Mouse (Mus musculus) midbrain, embryonic 11.5 days (tissue): ENCODE data around the gene Ust. TPM values are rescaled to one million over a fixed set of nuclear protein-coding genes. Genes with fewer than 3 reads are reported as not detected.

Experiments
- ATAC-seq: fragments of 200-750 bp; cut with Nextera tagmentation; 2 replicates; pipeline ENCODE4 v1.8.0; 2017; ENCODE audit warnings: moderate TSS enrichment, moderate library complexity; ENCODE audit not compliant: low FRiP score
- DNase-seq: peaks from one replicate; pipeline ENCODE4 v3.0.0; 2015; ENCODE audit warnings: low spot score; ENCODE audit errors: missing footprints
- H3K27ac ChIP-seq: fragments of 300-500 bp; sonication (generic); 2 replicates; pipeline ENCODE4 v1.5.1; 2014; ENCODE audit warnings: low read depth, low read length
- H3K27me3 ChIP-seq: fragments of 300-500 bp; sonication (generic); 2 replicates; pipeline ENCODE4 v1.6.1; 2014; ENCODE audit warnings: mild to moderate bottlenecking, low read length, moderate library complexity, mixed read lengths; ENCODE audit not compliant: control insufficient read depth, insufficient read depth
- H3K36me3 ChIP-seq: fragments of 300-500 bp; sonication (generic); 2 replicates; pipeline ENCODE4 v1.6.1; 2014; ENCODE audit warnings: mild to moderate bottlenecking, low read length, moderate library complexity, mixed read lengths; ENCODE audit not compliant: control insufficient read depth, insufficient read depth
- H3K4me1 ChIP-seq: fragments of 300-500 bp; sonication (generic); 2 replicates; pipeline ENCODE4 v1.6.1; 2014; ENCODE audit warnings: low read length; ENCODE audit not compliant: control insufficient read depth, insufficient read depth
- H3K4me2 ChIP-seq: fragments of 300-500 bp; sonication (generic); 2 replicates; pipeline ENCODE4 v1.6.1; 2014; ENCODE audit warnings: mild to moderate bottlenecking, moderate library complexity
- H3K4me3 ChIP-seq: fragments of 300-500 bp; sonication (generic); 2 replicates; pipeline ENCODE4 v1.5.1; 2014; ENCODE audit warnings: low read depth, low read length
- H3K9ac ChIP-seq: fragments of 300-500 bp; sonication (generic); 2 replicates; pipeline ENCODE4 v1.6.1; 2014; ENCODE audit warnings: low read length
- H3K9me3 ChIP-seq: fragments of 300-500 bp; sonication (generic); 2 replicates; pipeline ENCODE4 v1.6.1; 2016; ENCODE audit warnings: low read length; ENCODE audit not compliant: control insufficient read depth
- WGBS: fragments of 180-500 bp; shearing (Covaris S2); extraction: QIAGEN DNeasy Blood & Tissue Kit; methylation state at CpG from one replicate; pipeline ENCODE4 v1.1.7; 2014; 5-methylcytosine and 5-hydroxymethylcytosine counted together
- polyA plus RNA-seq: library from polyadenylated mRNA; unstranded; fragments of >200 nt; fragmentation: Nextera tagmentation; extraction: Ambion mirVana; gene quantifications from 2 replicates; pipeline ENCODE4 v1.2.1, GENCODE M21; 2014

Gene Ust
- polyA plus RNA-seq, 1 experiment from 2014 or later = 2.9 TPM

GRCm38 (mm10) chr10:8215181-8215580 lies 303.4 kb downstream of the Ust start:
- peaks cover 7% of the 10 kb centered on the region; the same call in 1 of the 2 replicates for H3K4me1 ChIP-seq
- H3K27ac ChIP-seq = no peak overlapping the region
- no peaks in the 10 kb centered on the region for H3K9me3 ChIP-seq
- WGBS = 91% methylated on average over 3 of the region's 3 CpGs
- H3K27me3 ChIP-seq = no peaks in the 10 kb centered on the region
- DNase-seq (peak; percentile 57), ATAC-seq (no peak)
- no peak overlapping the region for H3K4me2 ChIP-seq
- no peak overlapping the region for H3K4me3 ChIP-seq
- no peak overlapping the region for H3K9ac ChIP-seq
- H3K36me3 ChIP-seq = no peaks in the 10 kb centered on the region

GRCm38 (mm10) chr10:8213906-8214421 lies 304.7 kb downstream of the Ust start:
- ATAC-seq (no peak), DNase-seq (peak; percentile 69)
- 73% methylated on average over 16 of the region's 16 CpGs for WGBS
- Histone ChIP-seq H3K9me3 (no peaks in the 10 kb centered on the region), H3K4me3 (no peak overlapping the region), H3K27ac (no peak overlapping the region), H3K27me3 (no peaks in the 10 kb centered on the region), H3K4me2 (no peak overlapping the region), H3K9ac (no peak overlapping the region; the same call in 1 of the 2 replicates), H3K4me1 (peaks cover 11% of the 10 kb centered on the region; the same call in 1 of the 2 replicates), H3K36me3 (no peaks in the 10 kb centered on the region)

GRCm38 (mm10) chr10:8213266-8213905 lies 305.2 kb downstream of the Ust start:
- H3K4me1 ChIP-seq = peaks cover 11% of the 10 kb centered on the region; the same call in 1 of the 2 replicates
- H3K9ac ChIP-seq = no peak overlapping the region
- H3K4me3 ChIP-seq = no peak overlapping the region
- no peak overlapping the region for H3K27ac ChIP-seq
- ATAC-seq (no peak), DNase-seq (peak; percentile 62)
- H3K4me2 ChIP-seq = no peak overlapping the region
- no peaks in the 10 kb centered on the region for H3K9me3 ChIP-seq
- no peaks in the 10 kb centered on the region for H3K27me3 ChIP-seq
- no peaks in the 10 kb centered on the region for H3K36me3 ChIP-seq
- WGBS = 82% methylated on average over 10 of the region's 10 CpGs

GRCm38 (mm10) chr10:8212611-8213226 lies 305.9 kb downstream of the Ust start:
- 90% methylated on average over 11 of the region's 11 CpGs for WGBS
- no peaks in the 10 kb centered on the region for H3K36me3 ChIP-seq
- H3K4me3 ChIP-seq = no peak overlapping the region
- DNase-seq (peak; percentile 64), ATAC-seq (no peak)
- H3K9me3 ChIP-seq = no peaks in the 10 kb centered on the region
- H3K9ac ChIP-seq = no peak overlapping the region
- H3K4me1 ChIP-seq = peaks cover 11% of the 10 kb centered on the region; the same call in 1 of the 2 replicates
- H3K4me2 ChIP-seq = no peak overlapping the region
- no peak overlapping the region for H3K27ac ChIP-seq
- H3K27me3 ChIP-seq = no peaks in the 10 kb centered on the region

GRCm38 (mm10) chr10:8211694-8212093 lies 306.9 kb downstream of the Ust start:
- no peak overlapping the region for H3K4me2 ChIP-seq
- WGBS = 89% methylated on average over 5 of the region's 5 CpGs
- peaks cover 11% of the 10 kb centered on the region; the same call in 1 of the 2 replicates for H3K4me1 ChIP-seq
- ATAC-seq = no peak
- H3K9ac ChIP-seq = no peak overlapping the region
- H3K27me3 ChIP-seq = no peaks in the 10 kb centered on the region
- DNase-seq = peak; percentile 74
- no peak overlapping the region for H3K27ac ChIP-seq
- no peaks in the 10 kb centered on the region for H3K9me3 ChIP-seq
- H3K4me3 ChIP-seq = no peak overlapping the region
- H3K36me3 ChIP-seq = no peaks in the 10 kb centered on the region

- WGBS = 23% methylated on average over 3 of the region's 3 CpGs
Measured at GRCm38 (mm10) chr10:8210366-8210765, 308.3 kb downstream of the Ust start.

GRCm38 (mm10) chr10:8207358-8207757 lies 311.3 kb downstream of the Ust start:
- H3K27ac ChIP-seq = no peak overlapping the region
- no peak for DNase-seq
- 94% methylated on average over 19 of the region's 19 CpGs for WGBS
- H3K4me2 ChIP-seq = no peak overlapping the region
- H3K4me1 ChIP-seq = peaks cover 11% of the 10 kb centered on the region; the same call in 1 of the 2 replicates
- no peak overlapping the region for H3K9ac ChIP-seq
- H3K27me3 ChIP-seq = no peaks in the 10 kb centered on the region
- ATAC-seq = no peak
- H3K9me3 ChIP-seq = no peaks in the 10 kb centered on the region
- no peak overlapping the region for H3K4me3 ChIP-seq
- H3K36me3 ChIP-seq = no peaks in the 10 kb centered on the region

More at GRCm38 (mm10) chr10:8210366-8210765, 308.3 kb downstream of the Ust start:
- Histone ChIP-seq H3K4me2 (no peak overlapping the region), H3K9ac (no peak overlapping the region), H3K4me3 (no peak overlapping the region), H3K27ac (no peak overlapping the region), H3K4me1 (peaks cover 11% of the 10 kb centered on the region; the same call in 1 of the 2 replicates), H3K36me3 (no peaks in the 10 kb centered on the region), H3K27me3 (no peaks in the 10 kb centered on the region), H3K9me3 (no peaks in the 10 kb centered on the region)
- DNase-seq (peak; percentile 87), ATAC-seq (0 out of 2 replicates have a peak, but pooled peaks have one; percentile 30)

GRCm38 (mm10) chr10:8203681-8204080 lies 314.9 kb downstream of the Ust start:
- no peak for DNase-seq
- 90% methylated on average over 4 of the region's 4 CpGs for WGBS
- no peak overlapping the region for H3K9ac ChIP-seq
- no peaks in the 10 kb centered on the region for H3K9me3 ChIP-seq
- H3K36me3 ChIP-seq = no peaks in the 10 kb centered on the region
- no peak overlapping the region for H3K4me2 ChIP-seq
- no peak overlapping the region for H3K27ac ChIP-seq
- H3K4me3 ChIP-seq = no peak overlapping the region
- no peak for ATAC-seq
- H3K27me3 ChIP-seq = no peaks in the 10 kb centered on the region
- no peaks in the 10 kb centered on the region for H3K4me1 ChIP-seq

GRCm38 (mm10) chr10:8199816-8200215 lies 318.8 kb downstream of the Ust start:
- Histone ChIP-seq H3K9ac (no peak overlapping the region), H3K9me3 (no peaks in the 10 kb centered on the region), H3K4me3 (no peak overlapping the region), H3K36me3 (no peaks in the 10 kb centered on the region), H3K4me1 (no peaks in the 10 kb centered on the region), H3K4me2 (no peak overlapping the region), H3K27me3 (no peaks in the 10 kb centered on the region), H3K27ac (no peak overlapping the region)
- DNase-seq (no peak), ATAC-seq (no peak)
- WGBS = 95% methylated on average over 8 of the region's 8 CpGs
